Mouse (Mus musculus) CH12.LX (cell line): ENCODE measurements around the gene Suclg2.

Source experiments
- CHD1 ChIP-seq: IDR thresholded peaks from 2 replicates; pipeline ENCODE4 v1.6.1; 2012; ENCODE audit warnings: low read depth, low read length, improper control_type of control experiment, inconsistent platforms
- CTCF ChIP-seq, 2 experiments: IDR thresholded peaks in 1 of 2; conservative IDR thresholded peaks in 1 of 2; 2 replicates each; pipeline ENCODE4 v1.5.1; 2011 to 2012; ENCODE audit warnings: low read depth in 2 of 2, low read length in 2 of 2, improper control_type of control experiment in 1 of 2, inconsistent platforms in 1 of 2, mild to moderate bottlenecking in 1 of 2, moderate library complexity in 1 of 2
- EP300 ChIP-seq: IDR thresholded peaks from 2 replicates; pipeline ENCODE4 v1.6.1; 2011; ENCODE audit warnings: low read length, improper control_type of control experiment
- ETS1 ChIP-seq: conservative IDR thresholded peaks from 2 replicates; pipeline ENCODE4 v1.6.1; 2012; ENCODE audit warnings: low read depth, mild to moderate bottlenecking, inconsistent platforms, low read length, improper control_type of control experiment, moderate library complexity
- MAX ChIP-seq: IDR thresholded peaks from 2 replicates; pipeline ENCODE4 v1.6.1; 2011; ENCODE audit warnings: low read length, improper control_type of control experiment
- NELFE ChIP-seq: IDR thresholded peaks from 2 replicates; pipeline ENCODE4 v1.6.1; 2011; ENCODE audit warnings: low read depth, low read length, improper control_type of control experiment
- POLR2A ChIP-seq: IDR thresholded peaks from 2 replicates; pipeline ENCODE4 v1.6.1; 2011; ENCODE audit warnings: low read depth, mild to moderate bottlenecking, improper control_type of control experiment, low read length
- SIN3A ChIP-seq: IDR thresholded peaks from 2 replicates; pipeline ENCODE4 v1.6.1; 2012; ENCODE audit warnings: low read length, improper control_type of control experiment, inconsistent platforms
- TBP ChIP-seq: conservative IDR thresholded peaks from 2 replicates; pipeline ENCODE4 v1.6.1; 2011; ENCODE audit warnings: low read depth, low read length, improper control_type of control experiment
- TCF12 ChIP-seq: IDR thresholded peaks from 2 replicates; pipeline ENCODE4 v1.6.1; 2014; ENCODE audit warnings: low read depth, mild to moderate bottlenecking, inconsistent platforms, low read length, improper control_type of control experiment
- USF2 ChIP-seq: conservative IDR thresholded peaks from 2 replicates; pipeline ENCODE4 v1.6.1; 2011; ENCODE audit warnings: low read depth, low read length, improper control_type of control experiment
- ZMIZ1 ChIP-seq: IDR thresholded peaks from 2 replicates; pipeline ENCODE4 v1.6.1; 2012; ENCODE audit warnings: low read depth, mild to moderate bottlenecking, inconsistent platforms, low read length, improper control_type of control experiment

GRCm38 (mm10) chr6:95587108-95587796, 131.3 kb downstream of the Suclg2 start:
- TF ChIP-seq CTCF (conservative IDR thresholded peaks at IDR 0.05 in 1 of 2, IDR thresholded peaks at IDR 0.05 in 1 of 2; ENCODE audit: low read depth in 2 of 2, low read length in 2 of 2) (no peak), ETS1 (no peak), POLR2A (no peak), TBP (no peak), EP300 (no peak), USF2 (no peak), TCF12 (no peak), MAX (no peak), CHD1 (no peak), SIN3A (no peak), NELFE (no peak), ZMIZ1 (no peak)
